Mouse (Mus musculus): Measurements from ENCODE around the gene Dync1i2.

GRCm38 (mm10) chr2:71246096-71246495 is 34.6 kb downstream of the Dync1i2 start:
- TF ChIP-seq CTCF (IDR thresholded peaks at IDR 0.05; ENCODE audit: insufficient read depth, low read depth, low read length) (no peak), POLR2A (IDR thresholded peaks at IDR 0.05; ENCODE audit: insufficient read depth, low read depth, low read length) (no peak)
